Mouse (Mus musculus) forebrain, embryonic 13.5 days (tissue): ENCODE results near the gene Vmn2r52. TPM values are rescaled to one million over a fixed set of nuclear protein-coding genes. Genes with fewer than 3 reads are reported as not detected.
"Not testable (repeated sequence)": the region's sequence is repeated elsewhere in the genome, so short reads cannot be mapped to it uniquely, and the experiment has no call there.

Source experiments
- ATAC-seq: fragments of 200-750 bp; cut with Nextera tagmentation; 2 replicates; pipeline ENCODE4 v1.8.0; 2017
- H3K27ac ChIP-seq: fragments of 300-500 bp; sonication (generic); 2 replicates; pipeline ENCODE4 v1.5.1; 2015; ENCODE audit warnings: inconsistent platforms, mild to moderate bottlenecking, moderate library complexity
- H3K27me3 ChIP-seq: fragments of 300-500 bp; sonication (generic); 2 replicates; pipeline ENCODE4 v1.6.1; 2015; ENCODE audit warnings: mild to moderate bottlenecking, inconsistent platforms
- H3K36me3 ChIP-seq: fragments of 300-500 bp; sonication (generic); 2 replicates; pipeline ENCODE4 v1.6.1; 2015; ENCODE audit warnings: mild to moderate bottlenecking, inconsistent platforms; ENCODE audit not compliant: poor library complexity, severe bottlenecking
- H3K4me1 ChIP-seq: fragments of 300-500 bp; sonication (generic); 2 replicates; pipeline ENCODE4 v1.6.1; 2015; ENCODE audit warnings: inconsistent platforms
- H3K4me2 ChIP-seq: fragments of 300-500 bp; sonication (generic); 2 replicates; pipeline ENCODE4 v1.6.1; 2015; ENCODE audit warnings: inconsistent platforms, mild to moderate bottlenecking, moderate library complexity
- H3K4me3 ChIP-seq: fragments of 300-500 bp; sonication (generic); 2 replicates; pipeline ENCODE4 v1.5.1; 2015; ENCODE audit warnings: mild to moderate bottlenecking, inconsistent platforms
- H3K9ac ChIP-seq: fragments of 300-500 bp; sonication (generic); 2 replicates; pipeline ENCODE4 v1.6.1; 2015; ENCODE audit warnings: mild to moderate bottlenecking, inconsistent platforms
- H3K9me3 ChIP-seq: fragments of 300-500 bp; sonication (generic); replicated peaks from 2 replicates; pipeline ENCODE4 v1.6.1; 2016; ENCODE audit warnings: inconsistent platforms
- WGBS: fragments of 180-500 bp; shearing (Covaris S2); methylation state at CpG from one replicate; pipeline ENCODE4 v1.1.7; 2015; 5-methylcytosine and 5-hydroxymethylcytosine counted together
- polyA plus RNA-seq: library from polyadenylated mRNA; unstranded; fragments of >200 nt; fragmentation: Nextera tagmentation; extraction: Ambion mirVana; gene quantifications from 2 replicates; pipeline ENCODE4 v1.2.1, GENCODE M21; 2015

The Vmn2r52 gene
- not detected in 2 replicates for polyA plus RNA-seq

DNA sequence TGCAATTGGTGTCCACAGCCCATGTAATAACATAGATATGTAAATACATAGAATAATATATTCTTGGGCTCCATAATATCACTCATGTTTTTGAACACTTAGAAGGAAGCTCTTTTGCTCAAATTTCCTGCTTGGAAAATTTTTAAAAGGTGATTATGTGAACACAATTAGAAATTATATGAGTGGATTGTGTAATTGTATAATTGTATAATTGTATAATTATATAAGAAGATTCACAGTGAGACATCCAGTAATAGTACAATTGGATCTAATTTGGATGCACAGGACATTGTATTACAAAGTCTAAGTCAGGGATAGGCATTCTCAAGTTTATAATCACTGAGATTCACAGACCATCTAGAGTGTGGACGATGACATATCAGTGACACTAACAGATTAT, at the start of gene Vmn2r52:
Vmn2r52 (minus strand) TSS at position 101 of the 400 bp plus-strand sequence.
- no peaks in the 10 kb centered on the region for H3K4me1 ChIP-seq
- no peak within 1 kb of the TSS for H3K9ac ChIP-seq
- no peaks in the 10 kb centered on the region for H3K27me3 ChIP-seq
- WGBS, result 86% methylated on average over 1 of the region's 1 CpGs
- no peak within 1 kb of the TSS for H3K27ac ChIP-seq
- H3K36me3 ChIP-seq, result no peaks in the 10 kb centered on the region
- no peak for ATAC-seq
- H3K9me3 ChIP-seq, result peaks cover 8% of the 10 kb centered on the region; the same call in 1 of the 2 replicates
- no peak within 1 kb of the TSS for H3K4me3 ChIP-seq
- H3K4me2 ChIP-seq, result no peak within 1 kb of the TSS

DNA sequence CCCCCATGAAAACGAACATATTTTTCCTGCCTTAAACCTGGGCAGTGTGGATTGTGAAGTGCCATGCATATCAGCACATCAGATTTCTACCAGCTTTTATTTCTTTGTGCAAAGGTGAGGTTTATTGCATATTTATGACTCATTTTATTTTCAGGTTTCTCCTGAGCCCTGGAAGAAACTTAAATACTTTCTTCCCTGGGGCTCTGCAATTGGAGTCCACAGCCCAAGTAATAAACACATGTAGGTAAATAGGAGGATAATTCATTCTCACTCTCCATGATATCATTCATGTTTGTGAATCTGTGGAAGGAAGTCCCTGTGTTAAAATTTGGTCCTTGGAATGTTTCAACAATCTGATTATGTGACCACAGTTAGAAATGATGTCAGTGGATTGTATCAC, 70.7 kb downstream of the Vmn2r52 start, which contains the start of gene Vmn2r51:
Vmn2r51 (minus strand) TSS at position 101 of the 400 bp plus-strand sequence.
- H3K9ac ChIP-seq, H3K27me3 ChIP-seq, H3K4me3 ChIP-seq, ATAC-seq, H3K27ac ChIP-seq, H3K36me3 ChIP-seq, H3K4me2 ChIP-seq, H3K4me1 ChIP-seq: not testable (repeated sequence)
- 61% methylated on average over 1 of the region's 1 CpGs for WGBS
- peaks cover 13% of the 10 kb centered on the region for H3K9me3 ChIP-seq

Other genes with a start within 250 kb of the Vmn2r52 start
- not detected in 2 replicates for gene Vmn2r48, start 223.0 kb downstream of the Vmn2r52 start, polyA plus RNA-seq
- not detected in 2 replicates for gene Vmn2r49, start 184.3 kb downstream of the Vmn2r52 start, polyA plus RNA-seq
- not detected in 2 replicates for gene Vmn2r50, start 123.3 kb downstream of the Vmn2r52 start, polyA plus RNA-seq
- not detected in 2 replicates for gene Vmn2r51, start 70.8 kb downstream of the Vmn2r52 start, polyA plus RNA-seq
- not detected in 2 replicates for gene Vmn1r66, start 101.4 kb upstream of the Vmn2r52 start, polyA plus RNA-seq